Mouse (Mus musculus): ENCODE data around the gene Coa4. TPM values are rescaled to one million over a fixed set of nuclear protein-coding genes. Genes with fewer than 3 reads are reported as not detected.

Gene Coa4
- polyA plus RNA-seq (2016; fragmentation: Nextera tagmentation; extraction: Ambion mirVana) = 15.1 and 18.1 TPM in 2 replicates

- Histone ChIP-seq H3K9me3 (replicated peaks) (no peaks in the 10 kb centered on the region), H3K4me3 (peak within 1 kb of the TSS; percentile 73), H3K36me3 (peaks cover 22% of the 10 kb centered on the region), H3K27me3 (replicated peaks) (no peaks in the 10 kb centered on the region), H3K4me1 (peaks cover 20% of the 10 kb centered on the region), H3K27ac (peak within 1 kb of the TSS; percentile 78), H3K4me2 (peak within 1 kb of the TSS; percentile 79), H3K9ac (peak within 1 kb of the TSS; percentile 77)
- peak; percentile 99 for ATAC-seq
- WGBS (ENCODE audit: insufficient replicate concordance) = under 1% methylated on average over 33 of the region's 33 CpGs
Measured at GRCm38 (mm10) chr7:100536804-100537518, at the start of gene Coa4. Gene Coa4 (plus strand): TSS chr7:100537071.

GRCm38 (mm10) chr7:100487301-100487700, 49.6 kb upstream of the Coa4 start:
- Histone ChIP-seq H3K4me2 (no peak overlapping the region), H3K4me1 (peaks cover 36% of the 10 kb centered on the region), H3K9me3 (replicated peaks) (no peaks in the 10 kb centered on the region), H3K4me3 (no peak overlapping the region), H3K27me3 (replicated peaks) (no peaks in the 10 kb centered on the region), H3K27ac (no peak overlapping the region), H3K36me3 (no peaks in the 10 kb centered on the region), H3K9ac (peak overlapping the region; percentile 24; the same call in 1 of the 2 replicates)
- 52% methylated on average over 2 of the region's 2 CpGs for WGBS (ENCODE audit: insufficient replicate concordance)
- ATAC-seq = no peak

- Histone ChIP-seq H3K27ac (no peak overlapping the region), H3K4me1 (peaks cover 37% of the 10 kb centered on the region), H3K4me2 (no peak overlapping the region), H3K36me3 (no peaks in the 10 kb centered on the region), H3K9ac (no peak overlapping the region), H3K9me3 (replicated peaks) (no peaks in the 10 kb centered on the region), H3K27me3 (replicated peaks) (no peaks in the 10 kb centered on the region), H3K4me3 (no peak overlapping the region)
- WGBS (ENCODE audit: insufficient replicate concordance) = 58% methylated on average over 10 of the region's 10 CpGs
- no peak for ATAC-seq
Measured at GRCm38 (mm10) chr7:100488474-100489048, 48.3 kb upstream of the Coa4 start.

GRCm38 (mm10) chr7:100492391-100493116, 44.3 kb upstream of the Coa4 start:
- no peaks in the 10 kb centered on the region for H3K27me3 ChIP-seq (replicated peaks)
- peak overlapping the region; percentile 95 for H3K9ac ChIP-seq
- peaks cover 37% of the 10 kb centered on the region for H3K36me3 ChIP-seq
- H3K4me2 ChIP-seq = peak overlapping the region; percentile 94
- peaks cover 51% of the 10 kb centered on the region for H3K4me1 ChIP-seq
- peak overlapping the region; percentile 91 for H3K27ac ChIP-seq
- no peaks in the 10 kb centered on the region for H3K9me3 ChIP-seq (replicated peaks)
- ATAC-seq = peak; percentile 75
- H3K4me3 ChIP-seq = peak overlapping the region; percentile 82
- WGBS (ENCODE audit: insufficient replicate concordance) = 2% methylated on average over 36 of the region's 36 CpGs

- H3K9me3 ChIP-seq (replicated peaks) = no peaks in the 10 kb centered on the region
- H3K27me3 ChIP-seq (replicated peaks) = no peaks in the 10 kb centered on the region
- peak within 1 kb of the TSS; percentile 91 for H3K27ac ChIP-seq
- H3K4me2 ChIP-seq = peak within 1 kb of the TSS; percentile 94
- peak; percentile 86 for ATAC-seq
- under 1% methylated on average over 27 of the region's 27 CpGs for WGBS (ENCODE audit: insufficient replicate concordance)
- H3K4me1 ChIP-seq = peaks cover 54% of the 10 kb centered on the region
- H3K9ac ChIP-seq = peak within 1 kb of the TSS; percentile 95
- peaks cover 42% of the 10 kb centered on the region for H3K36me3 ChIP-seq
- peak within 1 kb of the TSS; percentile 82 for H3K4me3 ChIP-seq
Measured at GRCm38 (mm10) chr7:100493117-100493483, 43.8 kb upstream of the Coa4 start, which contains the start of gene Ucp2. Gene Ucp2 (plus strand): TSS chr7:100493337.

- Histone ChIP-seq H3K4me2 (peak overlapping the region; percentile 94), H3K27ac (peak overlapping the region; percentile 91), H3K27me3 (replicated peaks) (no peaks in the 10 kb centered on the region), H3K4me3 (peak overlapping the region; percentile 82), H3K9me3 (replicated peaks) (no peaks in the 10 kb centered on the region), H3K4me1 (peaks cover 61% of the 10 kb centered on the region), H3K9ac (peak overlapping the region; percentile 95), H3K36me3 (peaks cover 49% of the 10 kb centered on the region)
- 13% methylated on average over 19 of the region's 19 CpGs for WGBS (ENCODE audit: insufficient replicate concordance)
- ATAC-seq = peak; percentile 2; the same call in 1 of the 2 replicates
Measured at GRCm38 (mm10) chr7:100493484-100494414, 43.1 kb upstream of the Coa4 start.

GRCm38 (mm10) chr7:100494415-100494831, 42.4 kb upstream of the Coa4 start:
- H3K36me3 ChIP-seq = peaks cover 56% of the 10 kb centered on the region
- ATAC-seq = no peak
- H3K4me1 ChIP-seq = peaks cover 68% of the 10 kb centered on the region
- H3K27ac ChIP-seq = peak overlapping the region; percentile 91
- no peaks in the 10 kb centered on the region for H3K9me3 ChIP-seq (replicated peaks)
- WGBS (ENCODE audit: insufficient replicate concordance) = 54% methylated on average over 7 of the region's 7 CpGs
- peak overlapping the region; percentile 82 for H3K4me3 ChIP-seq
- H3K27me3 ChIP-seq (replicated peaks) = no peaks in the 10 kb centered on the region
- H3K9ac ChIP-seq = peak overlapping the region; percentile 95
- H3K4me2 ChIP-seq = peak overlapping the region; percentile 94

GRCm38 (mm10) chr7:100495042-100495441, 41.8 kb upstream of the Coa4 start:
- Histone ChIP-seq H3K4me3 (peak overlapping the region; percentile 82), H3K27ac (peak overlapping the region; percentile 91), H3K9me3 (replicated peaks) (no peaks in the 10 kb centered on the region), H3K27me3 (replicated peaks) (no peaks in the 10 kb centered on the region), H3K9ac (peak overlapping the region; percentile 95), H3K36me3 (peaks cover 62% of the 10 kb centered on the region), H3K4me2 (peak overlapping the region; percentile 94), H3K4me1 (peaks cover 74% of the 10 kb centered on the region)
- no peak for ATAC-seq
- WGBS (ENCODE audit: insufficient replicate concordance) = 33% methylated on average over 8 of the region's 8 CpGs

GRCm38 (mm10) chr7:100495581-100496251, 41.2 kb upstream of the Coa4 start:
- Histone ChIP-seq H3K9me3 (replicated peaks) (no peaks in the 10 kb centered on the region), H3K4me3 (peak overlapping the region; percentile 82), H3K4me2 (peak overlapping the region; percentile 94), H3K27me3 (replicated peaks) (no peaks in the 10 kb centered on the region), H3K9ac (peak overlapping the region; percentile 95), H3K4me1 (peaks cover 80% of the 10 kb centered on the region), H3K27ac (peak overlapping the region; percentile 91), H3K36me3 (peaks cover 69% of the 10 kb centered on the region)
- peak; percentile 31 for ATAC-seq
- 26% methylated on average over 11 of the region's 11 CpGs for WGBS (ENCODE audit: insufficient replicate concordance)

GRCm38 (mm10) chr7:100496371-100496770, 40.5 kb upstream of the Coa4 start:
- Histone ChIP-seq H3K36me3 (peaks cover 69% of the 10 kb centered on the region), H3K4me3 (peak overlapping the region; percentile 82), H3K9me3 (replicated peaks) (no peaks in the 10 kb centered on the region), H3K4me1 (peaks cover 87% of the 10 kb centered on the region), H3K9ac (peak overlapping the region; percentile 95), H3K4me2 (peak overlapping the region; percentile 94), H3K27ac (peak overlapping the region; percentile 91), H3K27me3 (replicated peaks) (no peaks in the 10 kb centered on the region)
- no peak for ATAC-seq
- WGBS (ENCODE audit: insufficient replicate concordance) = 84% methylated on average over 6 of the region's 6 CpGs

GRCm38 (mm10) chr7:100496791-100497190, 40.1 kb upstream of the Coa4 start:
- no peaks in the 10 kb centered on the region for H3K9me3 ChIP-seq (replicated peaks)
- no peaks in the 10 kb centered on the region for H3K27me3 ChIP-seq (replicated peaks)
- WGBS (ENCODE audit: insufficient replicate concordance) = 98% methylated on average over 9 of the region's 9 CpGs
- peaks cover 69% of the 10 kb centered on the region for H3K36me3 ChIP-seq
- ATAC-seq = no peak
- H3K4me1 ChIP-seq = peaks cover 89% of the 10 kb centered on the region
- peak overlapping the region; percentile 94 for H3K4me2 ChIP-seq
- H3K4me3 ChIP-seq = peak overlapping the region; percentile 82
- H3K9ac ChIP-seq = peak overlapping the region; percentile 95
- peak overlapping the region; percentile 91 for H3K27ac ChIP-seq
